Mouse (Mus musculus): Measurements from ENCODE around the gene Prc1.

DNA sequence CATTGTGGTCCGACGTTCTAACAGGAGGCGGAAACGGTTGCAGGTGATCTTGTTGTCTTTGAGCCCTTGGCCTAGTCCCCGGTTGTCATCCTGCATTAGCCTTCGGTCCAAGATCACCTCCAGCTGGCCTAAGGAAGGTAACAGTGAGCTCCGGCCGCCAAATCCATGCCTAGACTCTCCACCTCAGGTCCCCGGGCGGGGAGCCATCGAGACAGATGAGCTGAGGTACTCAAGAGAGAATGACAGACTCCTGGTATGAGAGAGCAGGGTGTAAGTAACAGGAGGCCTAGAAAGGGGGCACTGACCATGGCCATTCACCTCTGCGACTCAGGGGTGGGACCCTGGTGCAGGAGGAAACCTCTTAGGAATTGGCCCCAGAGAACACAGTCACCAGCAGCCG is 62.1 kb downstream of the Prc1 start:
- TF ChIP-seq NELFE (IDR thresholded peaks at IDR 0.05; ENCODE audit: low read depth, low read length) (no peak), POLR2A (IDR thresholded peaks at IDR 0.05; ENCODE audit: low read depth, low read length) (no peak)

Data from CH12.LX (cell line).